Mouse (Mus musculus) adrenal gland, adult (tissue): Measurements from ENCODE around the gene Sntg2.

Experiments used
- DNase-seq, 2 experiments: peaks; one replicate each; pipeline ENCODE4 v3.0.0; 2022 to 2023; ENCODE audit warnings: low spot score in 1 of 2; ENCODE audit not compliant: inconsistent age in 2 of 2

Sntg2 gene

DNA sequence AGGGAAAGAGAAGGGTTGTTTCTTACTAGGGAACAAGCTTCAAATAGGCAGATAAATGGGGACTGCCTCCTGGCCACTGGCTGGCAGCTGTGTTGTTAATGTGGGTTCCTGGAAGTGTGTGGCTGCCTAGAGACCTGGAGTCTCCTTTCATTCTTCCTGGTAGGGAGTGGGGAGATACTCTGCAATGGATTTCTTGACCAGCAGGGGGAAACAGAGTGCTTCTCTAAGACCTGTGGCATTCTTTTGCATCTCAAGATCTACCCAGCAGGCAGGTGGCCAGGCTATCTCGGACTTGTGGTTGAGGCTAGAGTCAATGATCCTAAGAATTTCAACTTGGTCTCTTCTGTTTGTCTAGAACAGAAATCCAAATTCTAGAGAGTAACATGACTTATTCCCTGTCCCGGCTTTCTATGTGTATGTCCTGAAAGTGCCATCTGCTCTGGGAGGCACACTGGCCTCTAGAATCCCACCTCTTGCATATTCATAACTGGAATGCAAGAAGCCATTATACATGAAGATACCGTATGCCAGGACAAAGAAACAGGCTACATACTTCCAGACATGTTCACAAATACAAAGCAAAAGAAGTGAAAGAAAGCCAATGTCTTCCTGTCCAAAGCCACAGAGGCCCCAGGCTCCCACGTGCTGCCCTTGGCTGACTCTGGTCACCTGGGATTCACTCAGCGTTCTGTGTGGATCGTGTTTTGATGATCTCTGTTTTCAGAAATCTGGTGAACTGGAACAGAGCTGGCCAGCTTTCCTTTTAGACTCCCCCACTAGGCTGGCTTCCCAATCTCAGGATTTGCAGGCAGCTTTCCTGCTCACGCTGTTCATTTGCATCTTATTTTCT is 244.4 kb downstream of the Sntg2 start:
- peak; percentile 33 to 88 for DNase-seq
